Mouse (Mus musculus) heart, postnatal 14 days (tissue): ENCODE data around the gene Gm45716. TPM values are rescaled to one million over a fixed set of nuclear protein-coding genes. Genes with fewer than 3 reads are reported as not detected.

Experiments used
- DNase-seq, 2 experiments: peaks; one replicate each; pipeline ENCODE4 v3.0.0; 2021 to 2022
- intact Hi-C: fragments of 180-260 bp; cut with DNase I; formaldehyde crosslinking; loops from one replicate; pipeline ENCODE4 v1.15.1; 2025
- total RNA-seq, 2 experiments: library from RNA; stranded (reverse); gene quantifications; 2 replicates each; pipeline ENCODE4 v1.2.3; 2021

Gene Gm45716
- total RNA-seq, 2 experiments from 2014 or later, result 15.8 to 16.0 TPM

DNA sequence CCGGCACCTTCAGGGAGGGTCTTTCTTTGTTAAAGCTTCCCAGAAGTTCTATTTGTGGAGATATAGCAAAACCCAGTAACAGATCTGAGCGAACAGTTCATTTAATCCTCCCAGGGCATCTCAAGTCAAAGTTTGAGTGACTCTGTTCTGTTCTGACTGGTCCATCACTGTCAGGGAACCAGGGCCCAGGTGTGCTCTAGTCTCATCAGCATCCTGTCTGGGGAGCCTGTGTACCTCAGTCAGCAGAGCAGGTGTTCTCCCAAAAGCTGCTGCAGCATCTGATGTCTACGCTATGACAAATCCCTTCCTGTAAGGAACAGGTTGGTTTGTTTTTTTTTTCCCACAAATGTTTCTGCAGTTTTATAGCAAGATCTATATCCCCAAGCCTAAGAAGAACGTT, 59.2 kb downstream of the Gm45716 start:
- intact Hi-C loops, result no loop called here
- DNase-seq, result no peak

GRCm38 (mm10) chr11:90247793-90248192, 60.3 kb downstream of the Gm45716 start:
- no peak for DNase-seq
- intact Hi-C loops, result no loop called here

DNA sequence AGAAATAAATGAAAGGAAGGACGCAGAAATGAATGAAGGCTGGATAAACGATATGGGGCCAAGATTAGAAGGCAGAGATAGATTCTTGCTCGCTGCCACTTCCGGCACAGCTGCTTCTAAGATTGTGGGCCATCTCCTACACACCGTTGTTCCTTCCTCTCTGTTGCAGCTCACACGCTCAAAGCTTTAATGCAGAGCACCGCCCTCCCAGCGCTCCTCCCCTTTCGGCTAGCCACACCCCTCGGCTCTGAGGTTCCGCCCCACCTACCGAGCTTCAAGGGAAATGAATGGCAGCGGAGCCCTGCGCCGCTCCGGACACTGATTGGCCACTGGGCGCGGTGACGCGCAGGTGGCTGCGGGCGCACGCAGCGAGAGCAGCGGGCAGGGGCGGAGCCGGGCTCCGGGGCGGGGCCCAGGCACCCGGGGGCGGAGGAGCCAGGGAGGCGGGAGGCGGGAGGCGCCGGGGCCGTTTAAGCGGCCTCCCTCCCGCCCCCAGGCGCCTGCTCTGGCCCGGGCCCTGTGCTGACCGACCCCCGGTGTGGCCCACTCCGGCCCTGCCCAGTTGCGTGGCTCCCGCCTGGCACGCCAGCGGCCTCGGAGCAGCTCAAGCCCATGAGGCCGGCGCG, 61.7 kb downstream of the Gm45716 start, which contains the start of gene Mmd:
TSS of gene Mmd (plus strand) at position 432 of the 626 bp plus-strand sequence.
- DNase-seq, result peak; percentile 98
- intact Hi-C loops, result no loop called here

- no peak for DNase-seq
- intact Hi-C loops, result loop anchor here (5.0 to 10.0 kb wide), 2 partner anchors 65 to 262 kb away; partner anchors contain the start of gene Gm45716
These were observed 62.2 kb downstream of the Gm45716 start for GRCm38 (mm10) chr11:90249701-90250141.

DNA sequence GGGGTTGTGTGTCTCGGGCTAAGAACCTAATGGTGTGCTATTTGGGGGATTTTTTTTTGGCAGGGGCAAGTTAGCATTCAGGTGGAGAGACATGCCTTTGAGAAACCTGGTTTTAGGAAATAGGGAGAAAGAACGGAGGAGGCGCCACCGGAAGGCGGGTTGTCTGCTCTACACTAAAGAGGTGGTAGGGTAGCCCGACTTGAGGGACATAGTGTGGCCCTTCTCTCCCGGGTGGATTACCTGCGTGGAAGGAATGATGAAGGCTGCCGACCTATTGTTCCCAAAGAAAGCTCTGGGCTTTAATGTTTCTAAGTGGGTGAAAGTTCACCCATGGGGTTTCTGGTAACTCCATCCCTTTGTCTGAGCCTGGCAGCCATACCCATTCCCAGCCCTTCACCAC, 62.7 kb downstream of the Gm45716 start:
- intact Hi-C loops, result loop anchor here (5.0 to 10.0 kb wide), 2 partner anchors 65 to 263 kb away; partner anchors contain the start of gene Gm45716
- DNase-seq, result no peak

- intact Hi-C loops, result loop anchor here (5.0 to 10.0 kb wide), 2 partner anchors 66 to 263 kb away; partner anchors contain the start of gene Gm45716
- no peak for DNase-seq
These were observed 63.2 kb downstream of the Gm45716 start for GRCm38 (mm10) chr11:90250730-90251129.

GRCm38 (mm10) chr11:90251923-90252322, 64.4 kb downstream of the Gm45716 start:
- intact Hi-C loops, result loop anchor here (5.0 to 10.0 kb wide), 2 partner anchors 67 to 265 kb away; partner anchors contain the start of gene Gm45716
- DNase-seq, result no peak

DNA sequence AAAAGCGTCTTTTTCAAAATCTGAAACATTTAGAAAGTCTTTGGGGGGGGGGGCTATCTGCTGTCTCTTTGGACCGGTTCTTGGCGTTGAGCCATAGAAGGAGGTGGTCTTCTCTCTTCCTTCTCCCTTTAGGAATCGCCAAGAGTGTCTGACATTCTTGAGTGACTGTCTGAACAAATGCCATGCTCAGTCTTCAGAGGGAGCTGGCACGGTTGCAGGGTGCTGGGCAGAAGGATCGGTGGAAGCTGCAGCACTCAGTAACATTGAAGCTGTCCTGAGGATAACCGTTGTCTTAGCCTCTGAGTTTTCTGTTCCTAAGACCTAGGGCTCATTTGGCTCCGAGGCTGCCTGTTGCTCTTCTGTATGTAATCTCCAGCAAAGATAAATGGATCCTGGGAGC, 64.9 kb downstream of the Gm45716 start:
- DNase-seq, result peak in 1 of 2 experiments; percentile 13
- intact Hi-C loops, result loop anchor here (5.0 to 10.0 kb wide), 2 partner anchors 68 to 265 kb away; partner anchors contain the start of gene Gm45716

DNA sequence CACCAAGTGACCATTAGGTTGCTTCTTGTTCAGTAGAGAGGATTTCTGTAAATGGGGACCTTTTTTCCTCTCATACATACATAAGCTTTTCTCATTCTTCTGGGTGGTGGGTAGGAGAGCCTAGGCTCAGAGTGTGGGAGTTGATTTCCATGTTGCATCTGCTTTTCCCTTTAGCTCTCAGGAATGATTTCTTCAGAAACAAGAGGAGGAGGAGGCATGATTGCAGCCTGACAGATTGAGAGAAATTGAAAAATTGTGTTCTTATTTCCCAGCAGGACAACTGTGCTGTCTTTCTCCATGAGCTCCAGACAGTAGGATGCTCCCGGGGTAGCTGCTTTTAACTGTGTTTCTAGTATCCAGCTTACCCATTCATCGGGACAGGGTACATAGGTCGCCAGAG, 67.1 kb downstream of the Gm45716 start:
- DNase-seq, result no peak
- intact Hi-C loops, result loop anchor here (5.0 to 10.0 kb wide), 2 partner anchors 70 to 267 kb away; partner anchors contain the start of gene Gm45716

- DNase-seq, result peak; percentile 26 to 38
- intact Hi-C loops, result loop anchor here (10.0 kb wide), 1 partner anchor 71 kb away; the partner anchor contains the start of gene Gm45716
These were observed 68.2 kb downstream of the Gm45716 start for GRCm38 (mm10) chr11:90255687-90256086.

- intact Hi-C loops, result loop anchor here (10.0 kb wide), 1 partner anchor 72 kb away; the partner anchor contains the start of gene Gm45716
- DNase-seq, result no peak
These were observed 69.5 kb downstream of the Gm45716 start for GRCm38 (mm10) chr11:90256833-90257525.

DNA sequence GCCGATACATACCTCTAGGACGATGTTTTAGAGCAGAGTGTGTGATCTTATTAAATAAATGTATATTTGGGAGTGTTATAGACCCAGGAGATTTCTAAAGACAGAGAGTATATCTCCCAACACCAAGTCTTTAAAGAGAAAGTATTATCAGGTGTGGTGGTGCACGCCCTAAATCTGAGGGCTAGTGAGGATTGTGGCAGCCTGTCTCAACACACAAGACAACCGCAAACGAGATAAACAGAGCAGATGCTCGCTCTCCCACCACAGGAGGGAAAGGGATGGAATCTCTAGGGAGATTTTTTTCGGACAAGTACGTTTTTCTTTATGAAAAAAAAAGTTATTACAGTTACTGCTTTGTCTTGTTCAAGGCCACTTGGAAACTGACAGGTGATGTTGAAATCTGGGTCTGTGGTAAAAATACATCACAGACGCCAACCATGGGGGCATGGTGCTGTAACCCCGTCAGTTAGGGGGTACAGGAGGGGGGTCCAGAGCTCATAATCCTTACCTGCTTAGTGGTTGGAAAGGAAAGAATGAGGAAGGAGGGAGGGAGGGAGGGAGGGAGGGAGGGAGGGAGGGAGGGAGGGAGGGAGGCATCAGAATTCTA, 70.9 kb downstream of the Gm45716 start:
- DNase-seq, result no peak
- intact Hi-C loops, result loop anchor here (10.0 kb wide), 1 partner anchor 74 kb away; the partner anchor contains the start of gene Gm45716

GRCm38 (mm10) chr11:90259071-90259470, 71.6 kb downstream of the Gm45716 start:
- intact Hi-C loops, result loop anchor here (10.0 kb wide), 1 partner anchor 74 kb away; the partner anchor contains the start of gene Gm45716
- peak in 1 of 2 experiments; percentile 18 for DNase-seq

DNA sequence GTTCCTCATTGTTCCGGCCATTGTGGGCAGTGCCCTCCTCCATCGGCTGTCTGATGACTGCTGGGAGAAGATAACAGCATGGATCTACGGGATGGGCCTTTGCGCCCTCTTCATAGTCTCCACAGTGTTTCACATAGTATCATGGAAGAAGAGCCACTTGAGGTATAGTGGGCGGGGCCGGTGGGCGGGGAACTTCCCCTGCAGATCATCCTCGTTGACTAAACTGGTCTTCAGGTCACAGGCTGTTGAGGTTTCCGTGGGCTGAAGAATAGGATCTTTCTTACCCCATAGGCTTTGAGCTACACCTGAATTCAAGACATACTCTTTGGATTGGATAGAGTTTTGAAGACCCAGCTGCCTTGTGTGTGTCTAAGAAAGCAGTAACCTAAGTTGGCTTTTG, 72.3 kb downstream of the Gm45716 start:
- intact Hi-C loops, result loop anchor here (10.0 kb wide), 1 partner anchor 75 kb away; the partner anchor contains the start of gene Gm45716
- no peak for DNase-seq

GRCm38 (mm10) chr11:90264180-90264579, 76.7 kb downstream of the Gm45716 start:
- intact Hi-C loops, result no loop called here
- no peak for DNase-seq

DNA sequence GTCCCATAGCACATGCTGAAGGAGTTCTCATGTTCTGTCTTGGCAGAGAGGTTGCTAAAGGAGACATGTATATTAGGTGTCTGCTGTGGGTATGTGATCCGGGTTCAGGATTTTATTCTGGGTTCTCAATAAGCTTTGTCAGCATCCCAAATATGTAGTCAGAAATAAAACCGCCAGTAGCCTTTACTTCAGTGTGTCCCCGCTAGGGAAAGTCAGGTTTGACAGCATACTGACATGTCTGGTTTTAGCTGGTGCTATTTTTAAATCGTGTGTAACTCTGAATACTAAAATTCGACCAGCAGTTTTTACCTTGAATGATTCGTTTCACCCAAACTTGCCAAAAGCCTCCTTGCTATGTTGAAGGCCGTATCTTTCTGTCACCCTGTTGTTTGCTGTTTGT, 78.1 kb downstream of the Gm45716 start:
- no peak for DNase-seq
- intact Hi-C loops, result no loop called here

GRCm38 (mm10) chr11:90268934-90269333, 81.5 kb downstream of the Gm45716 start:
- no peak for DNase-seq
- intact Hi-C loops, result no loop called here

DNA sequence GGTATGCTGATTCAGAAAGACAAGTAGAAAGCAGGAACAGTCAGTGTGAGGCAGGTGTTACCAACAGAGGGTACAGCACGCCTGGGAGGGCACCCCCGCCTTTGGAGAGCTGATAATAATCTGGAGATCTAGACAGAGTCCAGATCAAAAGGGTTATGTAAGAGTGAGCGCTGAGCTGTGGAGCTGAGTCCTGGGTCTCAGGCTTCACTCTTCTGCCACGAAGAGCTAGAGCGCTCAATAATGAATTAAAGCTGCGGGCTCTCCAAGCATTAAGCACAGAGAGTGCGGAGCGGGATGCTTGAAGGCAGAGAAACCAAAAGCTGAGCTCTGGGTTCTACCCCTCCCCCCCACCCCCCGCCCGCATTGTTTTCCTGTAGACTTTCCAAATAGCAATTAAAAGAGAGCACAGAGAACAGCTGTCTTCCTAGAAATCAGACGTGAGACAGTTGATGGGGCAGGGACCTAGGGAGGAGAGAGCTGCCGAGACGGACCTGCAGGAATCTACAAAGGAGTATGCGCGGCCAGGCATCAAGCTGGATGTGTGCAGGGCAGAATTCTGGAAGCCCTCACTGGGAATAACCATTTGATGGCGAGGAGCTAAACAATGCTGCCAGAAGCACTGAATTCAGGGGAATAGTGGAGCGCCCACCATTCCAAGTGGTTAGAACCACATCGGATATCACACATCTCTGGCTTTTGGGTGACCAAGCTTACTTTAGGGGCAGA, 82.1 kb downstream of the Gm45716 start:
- intact Hi-C loops, result no loop called here
- no peak for DNase-seq

DNA sequence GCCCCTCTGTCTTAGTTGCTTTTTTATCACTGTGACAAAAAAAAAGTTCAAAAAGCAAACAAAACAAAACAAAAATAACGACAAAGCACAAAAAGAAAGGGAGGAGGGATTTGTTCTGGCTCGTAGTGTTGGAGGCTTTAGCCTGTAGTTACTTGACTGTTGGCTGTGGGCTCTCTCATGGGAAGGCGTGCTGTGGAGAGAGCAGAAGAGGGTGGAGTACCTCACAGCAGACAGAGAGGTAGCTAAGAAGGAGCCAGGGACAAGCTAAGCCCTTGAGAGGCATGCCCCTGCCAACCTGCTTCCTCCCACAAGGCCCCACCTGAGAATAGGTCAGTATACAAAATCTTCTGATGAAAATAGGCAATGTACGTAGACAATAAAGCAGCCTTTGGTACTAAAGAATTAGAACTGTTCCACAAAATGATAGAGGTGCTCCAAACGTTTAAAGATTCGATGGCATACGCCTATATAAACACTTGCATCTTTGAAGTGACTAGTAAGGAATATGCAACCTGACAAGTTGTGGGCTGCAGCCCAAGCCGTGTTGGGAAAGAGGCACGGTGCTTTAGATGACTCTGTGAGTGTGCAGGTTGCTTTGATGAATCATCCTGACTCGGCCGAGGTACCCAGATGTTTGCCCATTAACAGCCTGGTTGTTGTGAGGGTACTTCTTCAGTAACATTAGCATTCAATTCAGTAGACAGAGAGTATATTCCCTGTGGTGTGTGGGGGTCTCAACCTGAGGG, 82.8 kb downstream of the Gm45716 start:
- intact Hi-C loops, result no loop called here
- no peak for DNase-seq
